Mouse (Mus musculus) intestine, postnatal 0 days (tissue): ENCODE measurements around the gene Fam228b. TPM values are rescaled to one million over a fixed set of nuclear protein-coding genes. Genes with fewer than 3 reads are reported as not detected.
"Not testable (repeated sequence)": the region's sequence is repeated elsewhere in the genome, so short reads cannot be mapped to it uniquely, and the experiment has no call there.

Source experiments
- ATAC-seq: fragments of 200-750 bp; cut with Nextera tagmentation; 2 replicates; pipeline ENCODE4 v1.8.0; 2017; ENCODE audit warnings: mild to moderate bottlenecking, moderate TSS enrichment, moderate library complexity
- H3K27ac ChIP-seq: fragments of 300-500 bp; sonication (generic); 2 replicates; pipeline ENCODE4 v1.5.1; 2014; ENCODE audit warnings: mild to moderate bottlenecking, low read depth, low read length, moderate library complexity
- H3K27me3 ChIP-seq: fragments of 300-500 bp; sonication (generic); replicated peaks from 2 replicates; pipeline ENCODE4 v1.6.1; 2014; ENCODE audit warnings: low read length, mixed read lengths; ENCODE audit not compliant: control insufficient read depth, insufficient read depth
- H3K36me3 ChIP-seq: fragments of 300-500 bp; sonication (generic); 2 replicates; pipeline ENCODE4 v1.6.1; 2014; ENCODE audit warnings: mild to moderate bottlenecking, moderate library complexity; ENCODE audit not compliant: control insufficient read depth, insufficient read depth
- H3K4me1 ChIP-seq: fragments of 300-500 bp; sonication (generic); replicated peaks from 2 replicates; pipeline ENCODE4 v1.6.1; 2014; ENCODE audit warnings: antibody characterized with exemption, low read length, mixed read lengths; ENCODE audit not compliant: control insufficient read depth, insufficient read depth
- H3K4me2 ChIP-seq: fragments of 300-500 bp; sonication (generic); replicated peaks from 2 replicates; pipeline ENCODE4 v1.6.1; 2014; ENCODE audit warnings: low read depth, mild to moderate bottlenecking, moderate library complexity
- H3K4me3 ChIP-seq: fragments of 300-500 bp; sonication (generic); 2 replicates; pipeline ENCODE4 v1.5.1; 2014; ENCODE audit warnings: low read depth, low read length
- H3K9ac ChIP-seq: fragments of 300-500 bp; sonication (generic); 2 replicates; pipeline ENCODE4 v1.6.1; 2014; ENCODE audit warnings: mild to moderate bottlenecking, low read depth, low read length
- H3K9me3 ChIP-seq: fragments of 300-500 bp; sonication (generic); 2 replicates; pipeline ENCODE4 v1.6.1; 2016; ENCODE audit warnings: mixed run types; ENCODE audit not compliant: control insufficient read depth
- CTCF ChIP-seq: sonication (generic); IDR thresholded peaks from 2 replicates; pipeline ENCODE4 v1.5.1; 2016; ENCODE audit warnings: low read depth, mild to moderate bottlenecking, control low read depth, antibody characterized with exemption, moderate library complexity
- WGBS: fragments of 180-500 bp; shearing (Covaris S2); extraction: QIAGEN DNeasy Blood & Tissue Kit; methylation state at CpG from one replicate; pipeline ENCODE4 v1.1.7; 2014; 5-methylcytosine and 5-hydroxymethylcytosine counted together
- polyA plus RNA-seq: library from polyadenylated mRNA; unstranded; fragments of >200 nt; fragmentation: Nextera tagmentation; extraction: Ambion mirVana; gene quantifications from 2 replicates; pipeline ENCODE4 v1.2.1, GENCODE M21; 2015

The Fam228b gene
- polyA plus RNA-seq, 1 experiment from 2014 or later = 1.0 TPM

DNA sequence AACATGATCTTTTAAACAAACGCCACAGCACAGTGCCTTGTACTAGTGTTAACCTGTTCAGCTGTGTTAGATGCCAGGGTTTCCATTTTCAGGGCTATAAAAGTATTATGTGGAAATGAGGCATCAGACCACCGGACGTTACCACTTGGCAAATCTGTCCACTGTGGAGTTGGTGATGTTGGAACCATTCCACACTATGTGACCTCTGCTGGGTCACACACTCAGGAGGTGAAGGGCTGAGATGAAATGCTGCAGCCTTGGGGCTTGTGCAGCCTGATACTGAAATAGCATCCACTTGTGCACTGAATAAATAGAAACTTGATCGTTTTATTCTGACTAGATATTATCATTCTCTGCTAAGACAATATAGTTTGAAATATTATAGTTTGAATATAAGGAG lies 55.7 kb downstream of the Fam228b start:
- Histone ChIP-seq H3K4me2 (no peak overlapping the region), H3K9me3 (no peaks in the 10 kb centered on the region), H3K9ac (no peak overlapping the region), H3K4me1 (no peaks in the 10 kb centered on the region), H3K4me3 (no peak overlapping the region), H3K36me3 (peaks cover 61% of the 10 kb centered on the region), H3K27ac (no peak overlapping the region), H3K27me3 (no peaks in the 10 kb centered on the region)
- 40% methylated on average over 4 of the region's 4 CpGs for WGBS
- no peak for TF ChIP-seq CTCF
- ATAC-seq = no peak

DNA sequence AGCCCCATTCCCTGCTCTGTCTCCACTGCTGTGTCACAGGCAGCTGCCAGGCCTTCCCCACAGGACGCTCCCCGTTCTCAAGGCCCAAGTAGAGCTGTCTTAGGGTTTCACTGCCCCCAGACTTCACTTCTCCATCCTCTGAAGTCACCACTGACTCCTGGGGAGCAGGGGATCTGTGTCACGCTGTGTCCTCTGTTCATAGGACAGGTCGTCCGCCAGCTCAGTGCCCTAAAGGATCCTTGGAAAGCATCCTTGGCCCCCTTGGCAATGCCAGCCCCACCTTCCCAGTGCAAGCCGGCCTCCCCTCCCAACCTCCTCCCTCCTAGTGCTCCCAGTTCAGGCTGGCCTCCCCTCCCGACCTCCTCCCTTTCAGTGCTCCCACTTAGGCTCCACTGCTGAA lies 59.1 kb downstream of the Fam228b start:
- H3K4me3 ChIP-seq = no peak overlapping the region
- no peak for TF ChIP-seq CTCF
- H3K27me3 ChIP-seq = no peaks in the 10 kb centered on the region
- H3K4me2 ChIP-seq = no peak overlapping the region
- no peak overlapping the region for H3K27ac ChIP-seq
- 90% methylated on average over 7 of the region's 7 CpGs for WGBS
- no peak for ATAC-seq
- H3K4me1 ChIP-seq = no peaks in the 10 kb centered on the region
- H3K9ac ChIP-seq = no peak overlapping the region
- H3K36me3 ChIP-seq = peaks cover 76% of the 10 kb centered on the region
- H3K9me3 ChIP-seq = no peaks in the 10 kb centered on the region

DNA sequence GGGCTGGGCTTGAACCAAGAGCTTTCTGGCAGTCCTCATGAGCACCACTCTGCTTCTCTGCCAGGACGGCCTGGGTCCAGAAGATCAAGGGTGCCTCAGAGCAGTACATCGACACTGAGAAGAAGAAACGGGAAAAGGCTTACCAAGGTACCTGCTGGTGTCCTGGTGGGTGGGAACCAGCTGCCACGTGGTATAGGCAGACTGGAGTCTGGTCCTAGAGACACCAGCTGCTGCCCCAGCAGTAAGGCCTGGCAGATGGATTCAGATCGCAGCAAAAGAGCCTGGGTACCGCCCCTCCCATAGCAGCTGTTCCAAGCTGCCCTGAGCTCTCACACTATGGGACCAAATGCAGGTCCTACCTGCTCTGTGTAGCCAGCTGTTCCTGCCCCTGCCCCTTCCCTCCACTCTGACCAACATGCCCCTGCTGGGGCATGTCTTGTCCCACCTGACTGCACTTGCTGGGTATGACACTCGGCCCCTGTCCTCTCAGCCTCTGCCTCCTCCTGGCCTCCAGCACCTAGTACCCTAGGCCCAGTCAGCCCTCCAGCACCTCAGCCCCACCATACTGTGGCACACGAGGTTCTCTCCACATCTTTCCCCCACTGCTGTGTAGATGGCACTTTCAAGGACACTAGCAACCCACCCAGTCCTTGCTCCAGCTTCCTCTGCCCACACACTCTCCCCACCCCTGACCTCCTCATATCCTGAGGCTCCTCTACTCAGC lies 60.0 kb downstream of the Fam228b start:
- H3K27me3 ChIP-seq = no peaks in the 10 kb centered on the region
- TF ChIP-seq CTCF = no peak
- ATAC-seq = no peak
- peaks cover 68% of the 10 kb centered on the region for H3K36me3 ChIP-seq
- 75% methylated on average over 8 of the region's 8 CpGs for WGBS
- no peak overlapping the region for H3K27ac ChIP-seq
- no peaks in the 10 kb centered on the region for H3K4me1 ChIP-seq
- H3K4me2 ChIP-seq = no peak overlapping the region
- no peak overlapping the region for H3K9ac ChIP-seq
- no peaks in the 10 kb centered on the region for H3K9me3 ChIP-seq
- no peak overlapping the region for H3K4me3 ChIP-seq

DNA sequence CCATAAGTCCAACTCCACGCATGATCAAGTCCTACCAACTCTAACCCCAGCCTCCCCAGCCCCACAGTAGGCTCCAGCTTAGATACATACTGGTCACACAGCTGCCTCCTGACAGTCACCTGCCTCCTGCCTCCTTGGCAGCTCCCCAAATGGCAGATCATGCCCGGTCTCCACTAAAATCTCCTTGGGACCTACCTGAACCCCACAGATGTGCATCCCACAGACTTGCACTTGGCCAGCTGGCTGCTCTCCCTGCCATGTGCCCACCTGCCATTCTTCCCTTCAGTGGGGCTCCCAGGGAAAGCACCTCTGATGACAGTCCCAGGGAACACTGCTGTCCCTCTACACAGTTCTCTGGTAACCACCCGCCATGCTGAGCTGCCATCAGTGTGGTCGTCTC lies 60.8 kb downstream of the Fam228b start:
- Histone ChIP-seq H3K4me2 (no peak overlapping the region), H3K9ac (no peak overlapping the region), H3K9me3 (no peaks in the 10 kb centered on the region), H3K36me3 (peaks cover 64% of the 10 kb centered on the region), H3K4me3 (no peak overlapping the region), H3K27me3 (no peaks in the 10 kb centered on the region), H3K27ac (no peak overlapping the region), H3K4me1 (no peaks in the 10 kb centered on the region)
- ATAC-seq = no peak
- TF ChIP-seq CTCF = no peak
- 90% methylated on average over 4 of the region's 4 CpGs for whole genome bisulfite sequencing

DNA sequence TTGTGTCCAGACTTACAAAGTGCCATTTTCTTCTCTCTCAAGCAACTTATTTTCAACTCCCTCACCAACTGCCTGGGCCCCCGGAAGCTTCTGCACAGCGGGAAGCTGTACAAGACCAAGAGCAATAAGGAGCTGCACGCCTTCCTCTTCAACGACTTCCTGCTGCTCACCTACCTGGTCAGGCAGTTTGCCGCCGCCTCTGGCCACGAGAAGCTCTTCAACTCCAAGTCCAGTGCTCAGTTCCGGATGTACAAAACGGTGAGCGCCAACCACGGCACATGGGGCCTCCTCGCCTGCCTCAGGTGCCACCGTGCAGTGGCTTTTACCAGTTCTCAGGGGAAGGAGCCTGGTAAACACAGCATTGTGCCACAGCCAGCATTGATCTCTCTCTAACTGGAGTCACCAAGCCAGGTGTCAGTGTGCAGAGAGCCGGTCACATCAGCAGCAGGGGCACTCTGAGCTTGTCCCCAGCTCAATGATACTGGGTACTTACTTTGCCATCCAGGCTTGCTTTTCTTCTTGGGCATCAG lies 61.5 kb downstream of the Fam228b start:
- H3K27me3 ChIP-seq = no peaks in the 10 kb centered on the region
- no peak overlapping the region for H3K9ac ChIP-seq
- no peak overlapping the region for H3K4me2 ChIP-seq
- H3K4me3 ChIP-seq = no peak overlapping the region
- H3K36me3 ChIP-seq = peaks cover 59% of the 10 kb centered on the region
- 86% methylated on average over 14 of the region's 14 CpGs for WGBS
- no peaks in the 10 kb centered on the region for H3K4me1 ChIP-seq
- no peak for ATAC-seq
- TF ChIP-seq CTCF = no peak
- no peaks in the 10 kb centered on the region for H3K9me3 ChIP-seq
- H3K27ac ChIP-seq = no peak overlapping the region

DNA sequence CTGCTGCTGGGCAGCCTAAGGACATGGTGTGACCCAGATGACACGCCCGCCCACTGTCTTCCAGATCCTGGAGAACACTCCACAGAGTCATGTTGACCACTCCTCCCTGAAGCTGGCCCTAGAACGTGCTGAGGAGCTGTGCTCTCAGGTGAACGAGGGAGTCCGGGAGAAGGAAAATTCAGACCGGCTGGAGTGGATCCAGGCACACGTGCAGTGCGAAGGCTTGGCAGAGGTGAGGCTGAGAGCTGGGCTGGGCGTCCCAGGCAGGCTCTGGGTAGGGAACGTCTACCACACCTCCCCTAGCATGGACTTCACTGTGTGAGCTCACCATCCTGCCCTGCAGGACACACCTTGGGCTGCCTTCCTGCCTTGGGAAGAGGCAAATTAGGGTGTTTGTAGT lies 62.2 kb downstream of the Fam228b start:
- H3K4me3 ChIP-seq = no peak overlapping the region
- no peak overlapping the region for H3K9ac ChIP-seq
- H3K4me2 ChIP-seq = no peak overlapping the region
- H3K27ac ChIP-seq = no peak overlapping the region
- no peaks in the 10 kb centered on the region for H3K27me3 ChIP-seq
- H3K9me3 ChIP-seq = no peaks in the 10 kb centered on the region
- 85% methylated on average over 10 of the region's 10 CpGs for WGBS
- H3K4me1 ChIP-seq = no peaks in the 10 kb centered on the region
- TF ChIP-seq CTCF = no peak
- ATAC-seq = no peak
- peaks cover 59% of the 10 kb centered on the region for H3K36me3 ChIP-seq

DNA sequence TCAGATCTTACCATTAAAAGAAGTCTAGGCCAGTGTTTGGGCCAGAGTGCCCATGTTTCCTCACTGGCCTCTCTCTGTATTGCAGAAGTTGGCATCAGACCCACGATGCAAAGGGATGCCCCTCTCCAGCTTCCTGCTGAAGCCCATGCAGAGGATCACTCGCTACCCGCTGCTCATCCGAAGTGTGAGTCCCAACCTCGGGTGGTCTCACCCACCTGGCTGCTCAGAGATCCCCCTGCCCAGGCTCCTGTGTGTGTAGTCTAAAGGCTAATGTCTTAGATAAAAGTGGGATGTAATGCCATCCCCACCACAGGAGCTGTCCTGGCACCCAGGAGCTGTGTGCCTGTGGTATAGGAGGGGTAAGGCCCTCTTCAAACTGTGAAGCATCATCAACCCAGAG lies 62.9 kb downstream of the Fam228b start:
- peaks cover 59% of the 10 kb centered on the region for H3K36me3 ChIP-seq
- no peaks in the 10 kb centered on the region for H3K4me1 ChIP-seq
- no peak for TF ChIP-seq CTCF
- no peak overlapping the region for H3K4me2 ChIP-seq
- no peak for ATAC-seq
- H3K4me3 ChIP-seq = no peak overlapping the region
- H3K27me3 ChIP-seq = no peaks in the 10 kb centered on the region
- no peak overlapping the region for H3K27ac ChIP-seq
- 93% methylated on average over 5 of the region's 5 CpGs for WGBS
- H3K9me3 ChIP-seq = no peaks in the 10 kb centered on the region
- H3K9ac ChIP-seq = no peak overlapping the region

DNA sequence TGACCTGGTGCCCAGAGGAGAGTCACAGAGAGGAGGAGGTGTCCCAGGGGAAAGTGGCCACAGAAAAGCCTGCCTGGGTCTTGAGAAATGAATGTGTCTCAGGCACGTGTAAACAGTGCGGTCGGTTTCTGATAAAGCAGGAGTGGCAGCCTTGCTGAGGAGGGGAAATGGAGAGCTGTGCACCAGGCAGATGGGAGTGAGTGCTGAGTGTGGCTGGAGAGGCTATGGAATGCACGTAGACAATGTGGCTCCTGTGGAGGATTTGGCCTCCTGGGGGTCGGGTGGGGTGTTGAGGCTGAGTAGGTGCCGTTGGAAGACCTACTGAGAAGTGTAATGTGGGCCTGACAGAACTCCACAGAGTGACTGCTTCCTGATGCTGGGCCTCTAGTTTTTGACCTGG lies 63.4 kb downstream of the Fam228b start:
- H3K4me3 ChIP-seq, H3K4me1 ChIP-seq, H3K27ac ChIP-seq, H3K9ac ChIP-seq, ATAC-seq, H3K4me2 ChIP-seq, H3K9me3 ChIP-seq, H3K27me3 ChIP-seq: not testable (repeated sequence)
- H3K36me3 ChIP-seq = peaks cover 65% of the 10 kb centered on the region
- WGBS = 52% methylated on average over 6 of the region's 6 CpGs
